Mouse (Mus musculus): ENCODE measurements at regions not wholly inside any gene's neighbourhood (a gene's known extent, or its start where the extent isn't known, plus 50 kb on each side); places are given as distances from the start of the nearest gene placed in this dataset.

DNA sequence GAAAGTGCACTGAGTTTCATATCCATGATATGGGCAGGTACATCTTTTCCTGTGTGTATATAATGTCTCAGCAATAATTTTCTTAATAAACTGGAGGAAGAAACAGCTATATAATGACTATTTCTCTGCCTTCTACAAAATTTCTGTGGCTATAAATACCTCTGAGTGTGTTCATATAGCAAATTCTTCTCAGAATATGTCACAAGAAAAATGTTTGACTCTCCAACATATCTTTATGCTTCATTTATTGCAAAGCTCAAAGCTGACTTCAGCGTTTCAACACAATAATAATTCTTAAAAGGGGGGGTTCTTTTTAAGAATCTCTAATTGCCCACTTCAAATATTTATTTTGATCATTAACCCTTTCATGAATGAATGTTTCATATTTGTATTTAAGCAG is 310.0 kb upstream of the Paip1 start:
- DNase-seq (ENCODE audit: low spot score in 2 of 2), result no peak

DNA sequence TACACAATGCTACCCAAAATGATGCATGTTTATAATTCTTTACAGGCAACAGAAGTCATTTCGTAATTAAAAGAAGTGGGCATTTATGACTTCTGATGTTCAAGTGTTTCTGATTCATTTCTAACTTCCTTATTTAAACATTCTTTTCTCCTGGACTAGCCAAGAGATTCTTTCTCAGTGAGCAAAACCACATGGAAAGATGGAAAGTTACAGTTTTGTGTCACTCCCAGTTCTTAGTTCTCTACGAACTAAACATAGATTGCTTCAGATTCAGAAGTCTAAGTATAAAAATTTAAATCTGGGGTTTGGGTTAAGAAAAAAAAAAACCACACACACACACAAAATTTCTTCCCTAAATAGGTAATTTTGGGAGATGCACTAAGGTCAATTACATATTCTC is 288.0 kb upstream of the Paip1 start:
- no peak for DNase-seq (ENCODE audit: low spot score in 2 of 2)

DNA sequence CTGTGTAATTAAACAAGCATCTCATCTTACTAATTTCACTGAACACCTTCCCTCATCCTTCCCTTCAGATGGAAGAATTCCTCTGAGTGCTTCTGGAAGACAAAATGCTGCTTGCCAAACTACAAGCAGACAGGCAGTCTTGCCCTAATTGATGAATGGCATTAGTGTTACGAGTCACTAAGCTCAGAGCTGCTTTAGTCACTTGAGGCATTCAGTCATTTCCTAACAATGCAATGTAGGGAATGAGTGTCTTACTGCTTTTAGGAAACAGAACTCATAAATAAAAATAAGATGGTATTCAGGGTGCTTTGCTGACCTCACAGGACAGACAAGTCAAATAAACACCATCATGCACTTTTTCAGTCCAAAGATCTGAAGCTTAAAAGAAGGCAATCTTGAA is 285.1 kb upstream of the Paip1 start:
- no peak for DNase-seq (ENCODE audit: low spot score in 2 of 2)

DNA sequence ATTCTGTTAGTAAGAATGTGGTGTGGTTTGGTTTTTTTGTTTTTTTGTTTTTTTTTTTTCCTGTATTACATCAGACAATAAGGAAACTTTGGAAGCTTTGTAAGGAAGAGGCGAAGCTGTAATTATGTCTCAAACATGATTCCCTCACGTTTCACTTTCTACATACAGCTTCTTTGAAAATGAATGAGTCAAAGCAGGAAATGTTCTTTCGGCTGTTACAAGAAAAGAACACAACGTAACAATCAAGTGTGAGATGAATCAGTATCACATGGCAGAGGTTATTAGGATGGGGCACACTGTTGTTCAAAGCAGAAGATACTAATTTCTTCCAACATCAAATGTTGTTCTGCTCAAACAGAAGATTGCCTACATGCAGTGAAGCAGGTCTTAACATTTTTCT is 282.7 kb upstream of the Paip1 start:
- no peak for DNase-seq (ENCODE audit: low spot score in 2 of 2)

DNA sequence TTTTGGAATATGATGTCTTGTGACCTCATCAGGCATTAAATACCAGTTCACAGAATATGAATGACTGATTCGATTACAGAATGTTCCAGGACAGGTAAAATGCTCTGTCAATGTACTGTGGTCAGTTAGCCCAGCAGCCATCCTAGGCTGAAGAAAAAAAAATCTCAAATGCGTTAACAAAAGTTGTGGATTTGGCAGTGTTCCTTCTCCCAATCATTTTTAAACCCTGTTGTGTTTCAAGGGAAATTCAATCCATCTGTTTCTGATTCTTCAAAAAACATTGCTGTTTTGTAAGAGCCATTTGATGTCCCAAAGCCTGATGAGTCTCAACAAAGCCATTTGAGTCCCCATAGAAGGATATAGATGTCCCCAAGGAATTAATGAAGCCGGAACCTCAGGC is 280.7 kb upstream of the Paip1 start:
- no peak for DNase-seq (ENCODE audit: low spot score in 2 of 2)

DNA sequence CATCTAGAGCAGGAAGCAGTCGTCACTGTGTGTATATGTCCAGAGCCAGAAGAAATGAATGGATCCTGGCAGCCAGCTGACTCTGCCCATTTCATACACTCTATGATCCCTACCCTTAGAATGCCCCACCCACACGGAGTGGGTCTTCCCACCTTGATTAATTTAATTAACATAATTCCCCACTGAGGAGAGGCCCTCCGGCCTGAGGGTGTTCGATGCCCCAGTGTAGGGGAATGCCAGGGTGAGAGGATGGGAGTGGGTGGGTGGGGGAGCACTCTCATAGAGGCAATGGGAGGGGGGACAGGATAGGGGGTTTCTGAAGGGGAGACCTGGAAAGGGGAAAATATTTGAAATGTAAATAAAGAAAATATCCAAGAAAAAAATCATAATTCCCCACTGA is 279.3 kb upstream of the Paip1 start:
- DNase-seq (ENCODE audit: low spot score in 2 of 2), result no peak

DNA sequence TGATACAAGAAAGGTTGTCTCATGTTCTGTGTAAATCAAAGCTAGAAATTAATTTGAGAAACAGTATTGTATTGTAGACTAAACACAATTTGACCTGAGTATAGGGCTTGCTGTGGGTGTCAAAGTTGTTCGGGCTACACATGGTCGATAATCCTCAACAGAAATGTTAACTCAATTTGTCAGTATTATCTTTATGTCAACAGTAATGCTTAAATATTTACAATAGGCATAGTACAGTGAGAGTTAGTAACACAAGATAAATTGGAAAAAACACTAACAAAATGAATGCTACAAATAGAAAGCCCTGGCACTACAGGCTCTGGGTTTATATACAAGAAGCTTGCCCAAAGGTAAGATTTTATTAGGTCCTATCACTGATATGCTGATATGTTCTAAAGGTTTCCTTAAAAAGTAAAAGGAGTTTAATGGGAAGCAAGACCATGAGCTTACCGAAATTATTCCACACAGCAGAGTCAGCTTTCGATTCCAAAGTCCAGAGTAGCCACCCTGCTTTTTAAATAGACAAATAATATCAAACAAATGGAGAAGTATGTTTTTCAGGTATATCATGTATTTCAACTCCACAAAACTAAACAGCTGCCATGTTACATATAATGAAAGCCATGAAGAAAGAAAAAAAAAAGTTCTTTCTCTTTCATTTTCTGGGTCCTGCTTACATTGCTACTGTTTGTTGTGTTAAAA is 277.4 kb upstream of the Paip1 start:
- DNase-seq (ENCODE audit: low spot score in 2 of 2), result no peak

DNA sequence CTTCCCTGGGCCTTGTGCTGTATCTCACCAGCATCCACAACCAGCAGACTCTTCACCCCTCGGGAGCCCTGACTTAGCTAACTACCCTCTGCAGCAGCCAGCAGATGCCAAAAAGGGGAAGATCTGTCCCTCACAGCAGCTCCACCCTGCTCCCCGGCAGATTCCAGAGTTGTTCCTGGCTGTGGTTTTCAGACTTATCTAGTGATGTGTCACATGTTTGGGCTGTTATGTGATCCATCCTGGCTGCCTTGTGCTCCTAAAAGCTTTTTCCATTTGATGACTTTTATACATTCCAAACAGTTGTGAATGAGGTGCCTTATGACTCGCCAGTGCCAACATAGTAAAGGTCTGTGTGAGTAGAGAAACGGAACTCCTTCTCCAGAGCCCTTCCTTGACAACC is 250.6 kb upstream of the Paip1 start:
- DNase-seq (ENCODE audit: low spot score in 2 of 2), result no peak

DNA sequence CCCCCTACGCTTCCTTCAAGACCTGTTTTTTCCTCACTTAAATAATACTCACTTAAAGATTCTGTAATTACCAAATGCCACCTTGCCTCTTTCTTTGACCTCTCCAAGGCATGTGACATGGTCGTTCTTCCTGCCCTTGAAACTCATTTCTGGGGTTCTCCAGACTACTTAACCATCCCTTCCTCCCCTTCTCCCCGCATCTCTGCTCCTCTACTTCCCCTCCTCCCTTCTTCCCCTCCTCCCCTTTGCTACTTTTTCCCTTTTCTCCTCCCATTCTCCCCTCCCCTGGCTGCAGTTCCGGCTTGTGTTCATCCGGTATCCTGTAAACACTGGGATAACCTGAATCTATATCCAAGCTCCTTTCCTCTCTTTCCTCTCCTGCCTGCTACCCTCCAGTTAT is 250.2 kb upstream of the Paip1 start:
- DNase-seq (ENCODE audit: low spot score in 2 of 2), result no peak

DNA sequence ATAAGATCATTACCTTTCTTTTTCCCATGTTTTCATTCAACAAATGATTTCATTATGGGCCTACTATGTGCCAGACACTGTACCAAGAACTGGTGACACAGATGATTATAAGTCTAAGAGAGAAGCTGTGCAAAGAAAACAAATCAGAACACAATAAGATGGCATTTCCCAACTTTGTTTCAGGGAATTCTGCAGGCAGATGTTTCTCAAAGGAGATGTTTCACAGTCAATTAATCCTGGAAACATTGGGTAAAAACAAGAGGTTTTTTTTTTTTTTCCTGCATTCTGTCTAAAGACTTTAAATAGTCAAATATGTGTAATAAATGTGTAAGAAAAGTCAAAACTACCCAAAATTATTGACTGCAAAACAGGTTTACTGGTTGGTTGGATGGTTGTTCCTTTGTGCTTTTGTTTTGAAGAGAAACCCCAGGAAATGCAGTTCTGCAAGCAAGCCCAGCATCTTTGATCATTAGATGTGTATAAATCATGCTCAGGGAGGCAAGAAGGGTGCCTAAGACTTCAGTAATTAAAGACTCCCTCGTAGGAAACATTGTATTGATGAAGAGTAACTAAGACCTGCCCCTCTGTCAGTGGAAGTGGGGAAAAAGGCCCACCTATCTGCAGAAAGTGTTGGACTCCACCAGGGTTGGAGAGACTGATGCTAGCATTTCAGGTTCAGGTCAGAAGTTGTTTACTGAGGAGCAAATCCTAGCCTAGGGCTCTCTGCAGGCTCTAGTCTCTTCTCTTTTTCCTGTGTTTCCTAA is 249.1 kb upstream of the Paip1 start:
- no peak for DNase-seq (ENCODE audit: low spot score in 2 of 2)

DNA sequence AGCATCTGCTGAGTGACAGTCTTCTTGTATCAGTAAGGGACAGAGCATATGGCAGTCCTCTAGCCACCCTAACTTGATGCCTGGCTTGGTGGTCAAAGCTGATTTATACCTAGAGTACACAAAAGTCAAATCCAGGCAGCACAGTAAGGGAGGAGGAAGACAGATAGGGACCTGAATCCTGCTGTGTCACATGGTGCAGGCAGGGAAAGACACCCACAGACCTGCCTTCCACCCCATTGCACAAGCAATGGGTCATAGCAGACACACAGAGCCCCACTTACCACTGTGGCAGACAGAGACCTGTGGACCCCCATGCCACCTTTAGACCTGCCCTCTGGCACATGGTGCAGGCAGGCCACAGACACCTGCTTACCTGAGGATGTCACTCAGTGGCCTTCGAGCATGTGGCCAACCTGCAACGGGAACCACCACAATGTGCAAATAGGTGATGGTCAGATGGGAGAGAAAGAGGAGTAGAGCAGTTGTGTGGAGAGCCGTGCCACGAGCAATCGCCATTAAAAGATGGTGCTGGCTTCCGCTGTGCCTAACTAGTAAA is 244.0 kb upstream of the Paip1 start:
- no peak for DNase-seq (ENCODE audit: low spot score in 2 of 2)

DNA sequence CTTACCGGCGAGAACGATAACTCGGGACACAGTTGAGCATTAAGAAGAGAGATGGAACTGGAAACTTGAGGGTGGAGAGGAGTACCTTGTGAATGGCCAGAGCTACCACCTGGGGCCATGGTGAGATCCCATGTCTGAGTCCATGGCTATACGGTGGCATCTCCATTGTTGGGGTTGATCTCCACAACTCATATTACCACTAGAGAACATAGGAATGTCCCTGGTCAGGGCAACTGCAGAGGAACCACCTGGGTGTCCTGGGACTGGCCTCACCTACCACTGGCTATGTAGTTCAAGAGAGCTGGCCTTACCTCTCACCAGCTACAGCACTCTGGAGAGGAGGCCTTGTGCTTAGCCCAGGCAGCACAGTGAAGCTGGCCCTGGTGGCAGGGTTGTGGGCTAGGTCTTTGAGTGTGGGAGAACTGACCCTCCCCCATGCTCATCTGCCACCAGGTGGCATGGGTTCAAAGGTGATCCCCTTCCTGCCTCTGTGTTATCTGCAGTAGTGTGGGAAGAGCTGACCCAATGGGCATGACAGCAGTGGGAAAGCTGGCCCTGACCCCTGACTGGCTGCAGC is 242.7 kb upstream of the Paip1 start:
- no peak for DNase-seq (ENCODE audit: low spot score in 2 of 2)

DNA sequence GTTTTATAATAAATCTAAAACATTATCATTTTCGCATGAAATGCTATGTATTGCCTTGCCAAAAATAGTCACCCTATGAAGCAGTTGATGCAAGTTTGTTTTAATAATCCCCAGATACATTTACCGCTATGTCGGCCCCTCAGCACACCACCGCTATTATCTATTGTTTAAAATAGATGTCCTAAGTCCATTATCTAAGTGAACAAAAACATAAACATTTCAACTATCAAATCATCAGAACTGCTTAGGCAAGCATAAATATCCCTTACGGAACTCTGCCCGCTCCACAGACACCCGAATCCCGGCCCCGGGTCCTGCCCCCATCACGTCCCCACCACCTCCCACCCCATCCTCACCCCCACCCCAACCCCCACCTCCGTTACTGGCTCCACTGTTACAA is 196.8 kb upstream of the Paip1 start:
- DNase-seq (ENCODE audit: low spot score in 2 of 2), result no peak

DNA sequence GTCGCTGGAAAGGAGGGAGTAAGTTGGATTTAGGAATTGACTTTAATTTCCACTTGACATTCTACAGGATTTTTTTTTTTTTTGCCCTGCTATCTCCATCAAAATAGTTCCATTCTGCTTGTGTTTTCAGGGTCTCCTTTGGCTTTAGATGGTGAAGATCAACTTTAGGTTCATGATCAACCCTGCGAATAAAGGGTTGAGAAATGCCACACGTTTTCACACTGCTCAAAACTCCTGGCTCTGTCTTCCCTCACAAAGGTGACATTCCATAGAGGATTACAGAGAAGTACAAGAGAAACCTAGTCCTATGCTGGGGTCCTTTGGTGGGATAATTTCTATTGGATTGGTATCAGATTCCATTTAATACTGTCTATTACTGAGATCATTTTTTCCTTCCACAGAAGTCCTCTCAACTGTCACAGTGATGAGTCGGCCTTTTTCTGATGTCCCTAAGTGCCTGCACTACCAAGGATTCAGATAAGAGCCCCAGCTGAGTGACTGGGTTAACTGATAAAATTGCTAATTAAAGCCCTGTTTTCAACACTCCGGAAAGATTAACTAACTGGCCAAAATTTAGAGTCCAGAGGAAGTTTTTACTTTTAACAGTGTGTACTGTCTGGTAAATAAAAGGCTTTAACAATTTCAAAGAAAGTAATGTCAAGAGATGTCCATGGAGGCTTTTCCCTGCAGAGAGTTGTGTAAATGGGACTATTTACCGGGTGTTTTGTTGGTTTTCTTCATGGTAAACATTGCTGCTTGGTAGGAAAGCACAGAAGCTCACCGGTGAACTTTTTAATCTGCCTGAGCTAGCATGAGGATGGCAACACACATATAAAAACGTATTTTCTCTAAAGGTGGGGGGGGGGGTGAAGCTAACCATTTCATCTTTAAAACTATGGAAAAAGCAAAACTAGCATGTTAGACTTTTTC is 196.0 kb upstream of the Paip1 start:
- DNase-seq (ENCODE audit: low spot score in 2 of 2), result no peak

DNA sequence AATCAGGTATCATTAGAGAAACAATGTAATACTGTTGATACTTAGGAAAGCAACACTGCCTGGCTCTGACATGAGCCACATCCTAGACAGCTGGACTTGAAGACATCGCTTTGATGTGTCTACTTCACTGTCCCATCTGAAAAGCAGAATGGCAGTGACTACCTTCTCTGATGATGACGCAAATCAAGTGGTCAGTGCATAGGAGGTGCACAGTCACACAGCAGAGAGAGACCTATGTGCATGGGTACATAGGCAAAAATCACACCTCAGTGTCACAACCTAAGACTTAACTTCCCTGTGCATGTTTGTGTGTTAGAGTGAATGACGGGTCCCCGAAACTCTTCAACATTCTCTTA is 195.4 kb upstream of the Paip1 start:
- no peak for DNase-seq (ENCODE audit: low spot score in 2 of 2)

DNA sequence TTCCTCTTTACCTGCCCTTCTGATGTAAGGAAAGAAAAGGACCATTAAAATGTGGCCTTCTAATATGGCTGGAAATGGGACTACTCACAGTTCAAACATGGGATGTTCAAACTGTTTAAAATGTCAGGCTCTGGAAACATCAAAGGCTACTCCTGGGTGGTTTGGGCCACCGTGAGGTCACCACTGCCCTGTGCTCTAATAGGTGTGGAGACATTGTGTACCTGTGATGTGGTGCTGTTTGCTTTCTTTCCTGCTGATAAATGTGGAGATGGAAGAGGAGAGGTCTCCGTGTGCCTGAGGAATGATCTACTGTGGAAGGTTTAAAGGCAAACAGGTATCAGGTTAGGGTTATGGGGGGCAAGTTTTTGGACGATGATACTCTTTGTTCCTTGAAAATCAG is 194.5 kb upstream of the Paip1 start:
- no peak for DNase-seq (ENCODE audit: low spot score in 2 of 2)

DNA sequence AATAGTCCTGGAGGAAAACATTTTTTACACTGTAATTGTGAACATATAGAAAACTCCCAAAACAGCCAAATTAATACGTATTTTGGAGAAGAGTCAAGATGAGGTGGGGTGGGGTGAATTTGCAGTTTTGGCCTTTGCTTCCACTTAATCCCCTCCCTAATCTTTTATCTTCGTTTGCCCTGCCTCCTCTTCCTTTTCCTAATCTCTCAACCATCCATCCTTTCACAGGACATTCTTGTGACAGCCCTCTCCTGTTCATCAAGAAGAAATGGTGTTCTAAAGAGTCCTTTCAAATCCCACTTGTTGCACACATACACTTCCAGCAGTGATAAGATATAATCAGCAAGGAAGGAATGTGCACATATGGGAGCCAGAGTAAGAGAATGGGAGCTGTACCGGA is 186.0 kb upstream of the Paip1 start:
- DNase-seq (ENCODE audit: low spot score in 2 of 2), result no peak

DNA sequence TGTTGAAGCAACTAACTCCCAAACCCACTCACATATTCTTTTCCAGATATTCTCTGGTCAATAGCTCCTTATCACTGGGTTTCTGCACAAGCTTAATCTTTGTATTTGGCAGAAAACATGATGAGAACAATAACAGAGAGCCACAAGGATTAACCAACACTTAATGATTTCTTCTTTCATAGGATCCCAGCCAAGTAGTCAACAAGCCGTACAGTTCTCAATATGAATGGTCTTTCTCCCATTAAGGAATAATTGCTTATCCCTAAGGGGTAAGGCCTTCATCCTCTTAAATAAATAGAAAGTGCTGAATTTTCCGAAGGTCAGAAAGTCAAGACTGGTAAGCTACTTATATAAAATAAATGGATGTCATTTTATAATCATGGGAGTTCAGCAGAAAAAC is 181.3 kb upstream of the Paip1 start:
- no peak for DNase-seq (ENCODE audit: low spot score in 2 of 2)

DNA sequence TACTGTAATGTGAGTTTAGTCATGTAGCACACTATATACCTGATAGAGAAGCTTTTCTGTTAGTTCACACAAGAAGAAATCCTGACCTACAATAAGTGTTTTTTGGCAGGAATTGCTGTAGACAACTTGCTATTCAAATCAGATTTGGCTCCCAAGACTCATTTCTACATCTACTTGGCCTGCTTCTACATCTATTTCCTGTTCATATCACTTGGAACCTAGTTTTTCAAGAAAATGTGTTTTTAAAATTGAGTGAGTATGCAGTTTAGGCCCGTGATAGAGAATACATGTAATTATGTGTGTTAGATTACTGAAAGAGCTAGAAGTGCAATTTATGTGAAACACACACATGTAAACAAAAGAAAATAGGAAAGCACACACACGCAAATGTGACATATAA is 176.4 kb upstream of the Paip1 start:
- no peak for DNase-seq (ENCODE audit: low spot score in 2 of 2)

DNA sequence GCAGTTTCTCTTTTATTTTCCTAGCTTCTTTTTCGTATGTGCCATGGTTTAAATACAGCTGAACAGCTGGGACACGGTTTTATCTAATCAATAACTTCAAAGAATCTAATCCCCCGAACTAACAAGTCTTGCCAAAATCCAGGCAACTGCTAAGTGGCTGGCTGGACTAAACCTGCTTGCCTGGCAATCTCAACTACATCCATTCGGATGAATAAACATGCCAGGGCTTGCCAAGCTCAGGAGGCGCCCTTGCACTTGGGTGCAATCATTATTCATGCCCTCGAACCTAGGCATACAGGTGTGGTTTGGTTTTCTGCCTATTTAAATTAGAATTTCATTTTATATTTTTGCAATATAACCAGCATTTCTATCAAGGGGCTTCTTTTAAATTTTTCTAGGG is 172.1 kb upstream of the Paip1 start:
- DNase-seq (ENCODE audit: low spot score in 2 of 2), result no peak

DNA sequence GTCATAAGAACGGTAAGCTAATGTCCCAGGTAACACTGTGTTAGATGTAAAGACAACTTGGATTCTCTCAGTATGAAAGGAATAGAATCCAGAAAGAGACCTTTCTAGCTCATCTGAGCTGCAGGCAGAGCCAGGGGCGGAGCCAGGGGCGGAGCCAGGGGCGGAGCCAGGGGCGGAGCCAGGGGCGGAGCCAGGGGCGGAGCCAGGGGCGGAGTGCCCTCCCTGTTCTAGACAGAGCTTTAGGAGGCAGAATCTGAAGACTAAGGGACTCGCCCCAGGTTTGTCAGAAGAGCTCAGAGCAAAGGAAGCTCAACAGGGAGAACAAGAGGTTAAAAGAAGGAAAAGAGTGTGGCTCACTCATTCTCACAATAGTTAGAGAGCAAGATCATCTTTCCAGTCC is 169.9 kb upstream of the Paip1 start:
- DNase-seq (ENCODE audit: low spot score in 2 of 2), result no peak

DNA sequence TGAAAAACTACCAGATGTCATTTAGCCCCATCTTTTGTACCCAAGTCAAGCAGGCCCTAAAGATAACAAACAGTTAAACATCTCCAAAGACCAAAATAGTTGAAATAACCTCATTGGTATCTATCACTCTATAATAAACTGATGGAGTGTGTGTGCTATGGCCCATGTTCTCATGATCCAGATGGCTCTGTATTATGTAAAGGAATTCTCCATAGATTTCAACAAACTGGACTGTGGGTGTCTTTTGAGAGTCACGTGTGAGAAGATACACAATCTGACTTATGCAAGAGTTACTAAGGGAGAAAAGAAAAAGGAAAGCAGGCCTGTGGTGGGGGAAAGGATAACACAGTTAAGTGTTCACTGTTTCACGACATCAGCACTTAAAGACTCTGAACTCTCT is 164.8 kb upstream of the Paip1 start:
- no peak for DNase-seq (ENCODE audit: low spot score in 2 of 2)

All from left cerebral cortex, adult 18-20 months (tissue).